Mouse (Mus musculus) thymus, postnatal 0 days (tissue): ENCODE results near the gene Ppig. TPM values are rescaled to one million over a fixed set of nuclear protein-coding genes. Genes with fewer than 3 reads are reported as not detected.

Experiments used
- DNase-seq: peaks from one replicate; pipeline ENCODE4 v3.0.0-alpha.2; 2015; ENCODE audit warnings: low spot score
- polyA plus RNA-seq: library from polyadenylated mRNA; unstranded; fragments of >200 nt; fragmentation: Nextera tagmentation; extraction: Ambion mirVana; gene quantifications from 2 replicates; pipeline ENCODE4 v1.2.1, GENCODE M21; 2015

Ppig gene
- polyA plus RNA-seq, 1 experiment from 2014 or later = 127 TPM

GRCm38 (mm10) chr2:69760980-69761379 lies 38.6 kb downstream of the Ppig start:
- DNase-seq = no peak

GRCm38 (mm10) chr2:69763340-69763739 lies 41.0 kb downstream of the Ppig start:
- no peak for DNase-seq

- DNase-seq = no peak
Observed at GRCm38 (mm10) chr2:69764716-69765115, 42.4 kb downstream of the Ppig start.

- no peak for DNase-seq
Observed at GRCm38 (mm10) chr2:69773331-69773730, 51.0 kb downstream of the Ppig start.

- DNase-seq = peak; percentile 44
Observed at GRCm38 (mm10) chr2:69777985-69778835, 55.9 kb downstream of the Ppig start.

- peak; percentile 73 for DNase-seq
Observed at GRCm38 (mm10) chr2:69778836-69779177, 56.5 kb downstream of the Ppig start.

- DNase-seq = no peak
Observed at GRCm38 (mm10) chr2:69788974-69789373, 66.6 kb downstream of the Ppig start.

- DNase-seq = peak; percentile 98
Observed at GRCm38 (mm10) chr2:69789429-69790069, 67.2 kb downstream of the Ppig start, which contains the start of the genes Ccdc173 and Phospho2. Gene Ccdc173 (minus strand): TSS chr2:69789575. Gene Phospho2 (plus strand): TSS chr2:69789623.

GRCm38 (mm10) chr2:69790285-69790684 lies 67.9 kb downstream of the Ppig start:
- peak; percentile 85 for DNase-seq

- no peak for DNase-seq
Observed at GRCm38 (mm10) chr2:69790722-69791121, 68.4 kb downstream of the Ppig start.

GRCm38 (mm10) chr2:69802911-69803312 lies 80.6 kb downstream of the Ppig start:
- peak; percentile 80 for DNase-seq

Other genes starting within 250 kb of the Ppig start
- 0.05 and 0.08 TPM in 2 replicates for gene Lrp2, start 136.5 kb upstream of the Ppig start, polyA plus RNA-seq
- gene Bbs5, start 75.4 kb upstream of the Ppig start, polyA plus RNA-seq = 8.9 and 10.2 TPM in 2 replicates
- 0.51 and 0.82 TPM in 2 replicates for gene Klhl41, start 52.4 kb upstream of the Ppig start, polyA plus RNA-seq
- 7.0 and 7.7 TPM in 2 replicates for gene Fastkd1, start 9.0 kb upstream of the Ppig start, polyA plus RNA-seq
- gene Ccdc173, start 67.0 kb downstream of the Ppig start, polyA plus RNA-seq = 2.0 TPM in 2 replicates
- 36.2 and 38.6 TPM in 2 replicates for gene Phospho2, start 67.1 kb downstream of the Ppig start, polyA plus RNA-seq
- 7.4 and 11.0 TPM in 2 replicates for gene Klhl23, start 99.4 kb downstream of the Ppig start, polyA plus RNA-seq
- 317 and 344 TPM in 2 replicates for gene Ssb, start 139.0 kb downstream of the Ppig start, polyA plus RNA-seq
- 45.1 and 46.9 TPM in 2 replicates for gene Mettl5, start 163.1 kb downstream of the Ppig start, polyA plus RNA-seq
- gene Ubr3, start 174.7 kb downstream of the Ppig start, polyA plus RNA-seq = 9.0 and 11.0 TPM in 2 replicates